Mouse (Mus musculus): ENCODE data around the gene Fzd5.

Fzd5 gene

DNA sequence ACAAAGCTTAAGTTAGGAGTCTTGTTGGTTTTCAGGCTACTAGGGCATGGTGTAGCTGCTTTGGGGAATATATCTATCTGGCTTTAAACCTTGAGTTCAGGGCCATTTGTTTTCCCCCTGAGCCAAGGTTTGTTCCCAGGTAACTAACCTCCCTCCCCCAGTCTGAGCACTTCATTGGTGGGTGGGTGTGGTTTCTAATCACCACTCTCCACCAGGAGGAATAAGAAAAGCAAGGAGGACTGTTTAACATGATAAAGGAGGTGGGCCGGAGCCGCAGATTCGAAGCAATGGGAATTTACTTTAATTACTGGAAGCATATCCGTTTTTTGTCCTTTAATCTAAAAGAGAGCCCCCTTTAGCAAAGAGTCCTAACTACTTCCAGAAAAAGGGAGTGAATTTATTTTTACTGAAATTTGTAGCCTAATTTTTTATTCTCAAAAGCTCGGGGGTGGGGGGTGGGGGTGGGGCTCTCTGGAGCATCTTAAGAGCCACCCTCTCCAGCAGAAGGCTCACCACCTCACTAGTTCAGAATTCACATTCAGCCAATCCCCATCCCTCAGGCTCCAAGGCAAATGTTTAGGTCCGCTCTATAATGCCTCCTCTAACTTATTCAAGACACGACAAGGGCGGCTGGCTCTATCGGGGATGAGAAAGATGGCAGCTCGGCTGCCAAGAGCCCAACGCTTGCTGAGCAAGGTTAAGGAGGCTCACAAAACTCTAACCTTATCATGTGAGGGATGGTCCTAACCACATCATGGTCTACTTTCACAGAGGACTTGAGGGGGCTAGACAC, 3.9 kb downstream of the Fzd5 start:
- no peak for DNase-seq

DNA sequence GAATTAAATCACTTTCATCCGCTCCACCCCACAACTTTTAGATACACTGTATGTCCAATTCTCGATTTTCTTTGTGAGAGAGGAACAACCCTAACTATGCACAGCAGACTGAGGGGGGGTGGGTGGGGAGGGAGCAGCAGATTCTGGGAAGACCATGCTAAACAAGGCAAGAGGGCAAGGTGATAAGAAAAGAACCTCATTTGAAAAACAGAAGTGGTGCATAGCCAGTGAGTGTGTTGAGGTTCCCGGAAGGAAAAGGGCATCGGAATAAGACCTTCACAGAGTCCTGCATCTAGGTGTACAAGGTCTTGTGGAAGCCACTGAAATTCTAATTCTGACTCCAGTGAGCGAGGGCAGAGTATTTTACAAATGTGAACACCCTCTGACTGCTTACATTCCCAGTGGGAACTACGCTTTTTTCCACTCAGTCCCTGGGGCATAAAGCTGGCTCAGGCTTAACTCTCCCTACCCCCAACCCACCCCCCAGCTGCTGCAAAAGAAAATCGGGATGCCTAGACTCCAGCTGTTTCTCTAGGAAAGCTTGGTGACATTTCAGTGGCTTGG, 4.8 kb downstream of the Fzd5 start:
- DNase-seq: no peak

GRCm38 (mm10) chr1:64732161-64732560, 5.4 kb downstream of the Fzd5 start:
- no peak for DNase-seq

- DNase-seq: no peak
Observed at GRCm38 (mm10) chr1:64731341-64732020, 6.1 kb downstream of the Fzd5 start.

- DNase-seq: no peak
Observed at GRCm38 (mm10) chr1:64730046-64730445, 7.5 kb downstream of the Fzd5 start.

DNA sequence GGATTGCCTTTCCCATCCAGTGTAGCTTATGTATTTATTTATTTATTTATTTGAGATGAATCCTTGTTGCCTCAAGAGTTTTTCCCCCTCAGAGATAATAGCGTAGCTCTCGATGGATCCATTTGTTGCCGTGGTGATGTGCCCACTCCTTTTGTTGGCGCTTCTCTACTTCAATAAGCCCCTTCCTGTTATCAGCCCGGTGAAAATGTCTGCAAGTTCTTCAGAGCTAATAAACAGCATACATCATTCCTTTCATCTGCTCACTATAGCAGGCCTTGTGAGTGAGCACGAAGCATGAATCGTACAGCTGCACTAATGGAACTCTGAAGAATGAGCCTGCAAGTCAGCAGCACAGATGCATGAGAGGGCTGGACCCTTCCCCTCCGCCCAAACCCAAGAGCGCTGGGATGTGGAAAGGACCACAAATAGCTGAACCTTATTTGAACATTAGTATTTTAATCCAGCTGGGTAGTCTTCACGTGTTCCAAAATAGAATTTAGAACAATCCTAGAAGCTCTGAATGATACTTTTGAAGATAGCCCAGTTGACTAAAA, 16.4 kb downstream of the Fzd5 start:
- DNase-seq: no peak

DNA sequence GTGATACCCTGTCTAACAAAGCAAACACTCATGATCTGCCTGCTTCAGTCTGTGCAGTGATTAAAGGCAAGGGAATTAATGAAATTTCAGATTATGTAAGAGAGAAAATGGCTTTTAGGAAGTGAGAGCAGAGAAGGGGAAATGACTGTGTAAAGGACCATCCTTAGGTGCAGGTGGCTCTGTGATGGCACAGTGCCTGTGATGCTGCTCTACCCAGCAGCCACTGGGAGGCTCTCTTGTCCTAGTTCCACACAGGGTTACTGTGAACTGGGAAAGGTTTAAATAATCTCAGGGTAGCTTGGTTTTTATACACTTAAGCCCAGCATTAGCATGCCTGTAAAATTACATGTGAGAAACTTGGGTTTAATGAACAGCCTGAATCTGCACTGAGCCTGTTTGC, 20.0 kb downstream of the Fzd5 start:
- DNase-seq: peak; percentile 60

DNA sequence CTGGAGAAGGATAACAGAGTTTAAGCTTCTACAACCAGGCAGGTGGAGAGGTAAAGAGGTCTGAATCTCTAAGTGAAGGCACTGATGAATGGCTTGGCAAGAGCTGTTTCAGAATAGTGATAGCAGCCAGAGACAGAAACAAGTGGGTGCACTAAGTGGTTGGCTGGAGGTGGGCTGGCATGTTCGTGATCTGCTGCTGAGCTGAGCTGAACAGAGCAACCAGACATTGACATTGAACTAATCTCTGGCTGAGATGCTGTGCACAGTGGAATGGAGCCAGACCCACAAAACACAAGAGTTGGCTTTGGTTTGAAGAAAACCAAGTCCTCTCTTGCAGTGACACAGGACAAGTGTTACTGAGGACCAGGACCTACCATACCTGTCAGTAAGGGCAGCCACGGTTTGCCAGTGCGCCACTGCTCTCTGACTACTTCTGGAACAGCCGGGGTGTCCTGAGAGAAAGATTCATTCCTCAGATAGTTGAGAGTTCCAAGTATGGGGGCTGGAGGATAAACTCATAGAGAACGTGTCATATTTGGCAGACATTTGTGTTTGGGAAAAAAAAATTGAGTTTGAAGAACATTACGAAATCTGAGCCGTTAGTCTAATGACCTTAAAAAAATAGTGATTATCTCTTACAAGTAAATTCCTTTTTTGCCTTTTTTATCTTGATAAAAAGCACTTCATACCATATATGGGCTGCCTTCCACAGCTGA, 20.8 kb downstream of the Fzd5 start:
- DNase-seq: no peak

DNA sequence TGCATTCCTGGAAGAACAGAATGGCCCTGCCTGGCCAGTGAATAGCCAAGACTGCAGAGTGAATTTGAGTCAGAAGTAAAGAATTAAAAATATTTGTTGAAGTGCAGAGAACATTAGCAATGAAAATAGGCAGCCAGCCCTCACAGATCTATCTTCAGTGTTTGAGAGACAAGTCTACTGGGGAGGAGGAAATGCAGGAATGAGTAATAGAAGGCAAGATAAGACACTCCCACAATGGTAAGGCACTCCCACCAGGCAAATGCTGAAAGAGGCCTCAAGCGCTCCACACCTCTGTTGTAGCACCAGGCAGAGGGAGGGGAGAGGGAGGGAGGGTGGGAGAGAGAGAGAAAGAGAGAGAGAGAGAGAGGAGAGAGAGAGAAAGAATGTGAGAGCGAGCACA, 22.1 kb downstream of the Fzd5 start:
- DNase-seq: no peak

GRCm38 (mm10) chr1:64712006-64712760, 25.4 kb downstream of the Fzd5 start:
- no peak for DNase-seq

DNA sequence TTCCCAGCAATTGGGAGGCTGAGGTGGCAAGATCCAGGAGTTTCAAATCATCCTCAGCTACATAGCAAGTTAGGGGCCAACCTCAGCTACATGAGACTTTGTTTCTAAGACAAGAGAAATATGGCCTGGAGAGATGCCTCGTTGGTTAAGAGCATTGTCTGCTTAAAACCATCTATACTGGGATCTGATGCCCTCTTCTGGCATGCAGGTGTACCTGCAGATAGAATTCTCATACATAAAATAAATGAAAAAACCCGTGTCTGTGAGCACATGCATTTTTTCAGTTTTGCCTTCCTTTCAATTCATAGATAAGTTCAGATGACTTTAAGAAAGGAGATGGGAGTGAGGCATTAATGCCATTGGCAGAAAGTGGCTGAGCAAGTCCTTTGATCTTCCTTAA, 27.7 kb downstream of the Fzd5 start:
- DNase-seq: peak; percentile 41

DNA sequence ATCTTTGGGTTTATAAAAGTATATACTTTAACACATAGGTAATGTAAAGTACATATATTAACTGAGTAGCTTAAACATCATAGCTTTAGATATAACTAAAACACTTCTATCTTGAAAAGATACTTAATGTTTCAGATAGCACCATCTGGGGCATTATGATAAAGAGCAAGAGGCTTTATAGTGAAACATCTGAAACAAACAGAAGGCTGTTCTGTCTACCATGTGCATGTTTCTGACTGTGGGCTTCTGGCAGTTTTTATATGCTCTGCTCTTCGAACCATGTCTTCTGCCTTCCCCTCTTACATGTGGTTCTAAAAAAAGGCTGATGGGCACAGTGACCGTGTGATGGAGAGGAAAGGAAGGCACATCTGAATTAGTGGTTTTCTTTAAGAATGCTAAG, 30.9 kb downstream of the Fzd5 start:
- no peak for DNase-seq

- DNase-seq: peak; percentile 73
Observed at GRCm38 (mm10) chr1:64705230-64705629, 32.3 kb downstream of the Fzd5 start.

DNA sequence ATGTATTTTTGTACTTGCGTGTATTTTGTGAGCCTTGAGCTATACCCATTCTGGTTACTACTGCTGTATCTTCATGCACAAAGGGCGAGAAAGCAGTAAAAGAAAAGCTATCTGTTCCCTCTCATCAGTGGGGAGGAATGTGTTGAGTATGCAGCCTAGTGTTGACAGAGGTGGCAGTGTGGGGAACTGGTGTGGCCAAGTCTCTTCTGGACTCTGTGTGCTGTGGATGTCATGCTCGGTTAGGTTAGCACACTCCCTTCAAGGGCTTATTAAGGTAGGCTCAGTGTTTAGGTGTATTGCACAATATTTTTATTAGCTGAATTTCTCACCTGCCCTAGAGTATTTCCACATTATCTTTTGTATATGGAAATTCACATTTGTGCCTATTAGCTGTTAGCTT, 35.8 kb downstream of the Fzd5 start:
- no peak for DNase-seq

GRCm38 (mm10) chr1:64695156-64695555, 42.4 kb downstream of the Fzd5 start:
- DNase-seq: no peak

DNA sequence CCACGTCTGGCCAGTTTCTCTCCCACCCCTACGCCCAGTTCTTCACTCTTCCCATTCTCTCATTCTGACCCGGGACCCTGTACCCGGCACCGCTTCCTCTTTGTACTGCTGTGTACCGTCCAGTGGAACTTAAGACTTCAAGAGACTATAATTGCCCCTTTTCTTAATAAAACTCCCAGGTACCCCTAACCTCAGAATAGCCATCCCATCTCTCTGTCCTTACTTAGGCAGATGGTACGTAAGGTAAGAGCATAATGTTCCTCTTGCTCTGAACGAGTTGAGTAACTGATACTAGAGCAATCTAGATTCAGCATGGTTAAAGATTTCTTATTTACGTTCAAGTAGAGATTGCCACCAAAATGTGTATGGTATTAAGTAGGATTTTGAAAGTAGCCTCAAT, 46.0 kb downstream of the Fzd5 start:
- DNase-seq: no peak

- peak; percentile 52 for DNase-seq
Observed at GRCm38 (mm10) chr1:64691121-64691551, 46.4 kb downstream of the Fzd5 start.

DNA sequence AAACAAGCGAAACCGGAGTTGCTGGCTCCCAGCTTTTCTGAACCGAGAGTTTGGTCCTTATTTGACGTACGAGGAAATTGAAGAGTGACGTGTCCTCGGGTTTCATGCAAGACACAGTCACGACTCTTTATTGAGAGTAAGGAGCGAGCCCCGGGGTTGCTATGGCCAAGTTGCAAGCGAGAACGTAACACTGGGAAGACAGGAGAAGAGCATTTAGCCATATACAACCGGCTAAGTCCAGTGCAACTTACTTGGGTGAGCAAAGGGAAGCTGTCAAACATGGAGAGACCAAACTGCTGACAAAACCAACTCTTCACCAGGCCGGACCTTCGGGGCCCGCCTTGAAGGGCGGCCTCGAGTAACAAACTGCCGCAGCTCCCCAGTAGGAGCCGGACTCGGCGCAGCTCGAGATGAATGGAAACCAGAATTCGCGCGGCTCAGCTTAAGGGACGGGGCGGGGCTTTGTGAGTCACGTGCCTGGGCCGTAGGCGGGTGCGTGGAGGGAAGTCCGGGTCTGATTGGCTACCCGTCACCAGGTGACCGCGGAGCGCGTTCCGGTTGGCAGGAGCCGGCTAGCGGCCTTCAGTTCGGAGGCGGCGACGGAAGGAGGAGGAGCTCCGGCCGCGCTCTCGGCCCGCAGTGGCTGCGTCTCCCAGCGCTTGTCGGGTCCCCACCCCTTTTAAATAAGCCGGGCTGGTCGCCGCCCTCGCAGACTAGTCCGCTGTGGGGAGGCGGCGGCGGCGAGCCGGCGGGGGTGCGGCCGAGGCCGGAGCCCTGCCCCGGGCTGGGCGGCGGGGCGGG, 47.1 kb downstream of the Fzd5 start, which contains the start of gene Ccnyl1:
Gene Ccnyl1 (plus strand): TSS at position 243 of the 801 bp plus-strand sequence.
- DNase-seq: peak; percentile 98

DNA sequence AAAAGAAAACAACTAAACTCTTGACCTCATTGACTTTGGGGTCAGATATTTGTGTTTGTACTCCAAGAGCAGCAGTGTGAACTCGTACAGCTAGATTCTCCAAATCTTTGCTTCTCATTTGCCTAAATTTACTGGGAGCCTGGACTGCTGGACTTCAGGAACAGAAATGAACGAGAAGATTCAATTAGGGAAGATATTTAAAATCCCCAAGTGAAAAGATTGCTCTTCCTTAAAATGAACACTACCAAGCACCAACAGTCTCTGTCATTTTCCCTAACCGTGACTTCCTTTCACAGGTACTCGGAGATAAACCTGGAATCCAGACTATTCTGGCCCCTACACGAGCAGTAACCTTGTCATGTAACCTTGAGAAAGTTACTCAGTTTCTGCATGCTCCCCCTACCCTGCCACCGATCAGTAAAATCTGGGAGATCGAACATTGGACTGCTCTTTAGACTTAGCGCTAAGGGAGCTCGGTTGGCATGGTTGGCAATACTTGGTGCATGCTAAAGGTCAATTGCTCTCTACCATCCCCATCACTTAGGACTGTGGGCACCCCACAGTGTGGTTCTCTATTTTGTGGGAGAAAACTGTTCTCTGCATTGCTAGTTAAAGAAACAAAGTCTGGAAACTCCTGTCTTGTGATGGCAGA, 47.9 kb downstream of the Fzd5 start:
- peak; percentile 12 for DNase-seq

DNA sequence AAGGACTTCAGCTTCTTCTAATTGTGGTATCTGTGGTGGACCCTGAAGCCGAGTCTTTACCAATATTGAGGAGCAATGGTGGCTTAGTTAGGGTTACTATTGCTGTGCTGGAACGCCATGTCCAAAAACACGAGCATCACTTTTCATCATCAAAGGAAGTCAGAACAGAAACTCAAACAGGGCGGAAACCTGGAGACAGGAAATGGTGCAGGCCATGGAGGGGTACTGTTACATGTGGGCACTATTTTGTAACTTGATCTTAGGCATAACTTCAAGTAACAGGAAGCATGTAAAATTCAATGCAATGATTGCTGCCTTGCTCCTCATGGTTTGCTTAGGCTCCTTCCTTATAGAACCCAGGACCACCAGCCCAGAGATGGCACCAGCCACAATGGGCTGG, 49.5 kb downstream of the Fzd5 start:
- no peak for DNase-seq

DNA sequence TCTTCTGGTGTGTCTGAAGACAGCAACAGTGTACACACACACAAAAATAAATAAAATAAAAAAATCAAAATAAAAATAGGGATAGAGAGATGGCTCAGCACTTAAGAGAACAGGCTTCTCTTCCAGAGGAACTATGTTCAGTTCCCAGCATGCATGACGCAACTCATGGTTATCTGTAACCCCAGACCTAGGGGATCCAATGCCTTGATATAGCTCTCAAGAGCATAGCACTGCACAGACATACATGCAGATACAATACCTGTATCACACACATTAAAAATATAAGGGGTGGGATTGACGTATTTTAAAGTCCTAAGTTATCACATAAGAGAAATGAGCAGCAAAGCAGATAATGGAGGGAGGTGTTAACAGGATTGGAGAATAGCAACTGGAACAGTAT, 53.1 kb downstream of the Fzd5 start:
- no peak for DNase-seq

Data from thymus, postnatal 14 days (tissue).